Mouse (Mus musculus): Measurements from ENCODE around the gene Celf2. TPM values are rescaled to one million over a fixed set of nuclear protein-coding genes. Genes with fewer than 3 reads are reported as not detected.

Celf2 gene
- total RNA-seq, 2 experiments from 2014 or later: 92.8 to 223 TPM

DNA sequence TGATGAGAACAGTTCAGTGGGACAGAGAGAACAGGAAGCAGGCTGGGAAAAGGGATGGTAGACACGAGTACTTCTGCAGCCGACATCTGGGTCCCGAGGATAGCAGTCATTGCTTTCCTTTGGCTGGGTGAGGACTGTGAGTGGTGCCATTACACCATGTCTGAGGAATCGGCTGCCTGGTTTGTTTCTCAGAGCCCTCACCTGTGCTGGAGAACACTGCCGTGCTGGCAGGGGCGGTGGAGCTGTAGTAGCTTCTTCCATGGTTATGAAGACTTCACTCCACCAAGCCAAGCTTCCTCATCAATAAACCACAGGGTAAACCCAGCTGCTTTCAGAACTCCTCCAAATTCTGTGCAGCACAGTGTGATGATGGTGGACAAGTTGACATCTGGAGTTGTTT, 860.5 kb downstream of the Celf2 start:
- ATAC-seq (replicated peaks; ENCODE audit: poor library complexity, severe bottlenecking): no peak

DNA sequence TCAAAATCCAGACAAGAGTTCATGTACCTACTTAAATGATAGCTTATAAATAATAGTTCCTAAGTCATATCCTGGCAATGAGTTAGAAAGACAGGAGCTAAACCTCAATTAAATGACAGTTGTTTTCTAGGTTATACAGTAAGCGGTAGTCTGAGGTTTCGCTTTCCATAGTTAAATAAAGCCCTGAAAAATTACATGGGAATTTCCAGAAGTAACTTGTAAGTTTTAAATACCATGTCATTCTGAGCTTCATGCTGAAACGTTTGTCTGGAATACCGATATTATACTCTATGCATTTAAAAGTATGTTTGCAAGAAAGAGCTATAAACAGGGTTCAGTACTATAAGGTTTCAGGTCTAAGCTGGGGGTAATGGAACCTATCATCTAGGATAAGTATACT, 862.3 kb downstream of the Celf2 start:
- no peak for ATAC-seq (replicated peaks; ENCODE audit: poor library complexity, severe bottlenecking)

GRCm38 (mm10) chr2:6646325-6646724, 863.0 kb downstream of the Celf2 start:
- no peak for ATAC-seq (replicated peaks; ENCODE audit: poor library complexity, severe bottlenecking)

DNA sequence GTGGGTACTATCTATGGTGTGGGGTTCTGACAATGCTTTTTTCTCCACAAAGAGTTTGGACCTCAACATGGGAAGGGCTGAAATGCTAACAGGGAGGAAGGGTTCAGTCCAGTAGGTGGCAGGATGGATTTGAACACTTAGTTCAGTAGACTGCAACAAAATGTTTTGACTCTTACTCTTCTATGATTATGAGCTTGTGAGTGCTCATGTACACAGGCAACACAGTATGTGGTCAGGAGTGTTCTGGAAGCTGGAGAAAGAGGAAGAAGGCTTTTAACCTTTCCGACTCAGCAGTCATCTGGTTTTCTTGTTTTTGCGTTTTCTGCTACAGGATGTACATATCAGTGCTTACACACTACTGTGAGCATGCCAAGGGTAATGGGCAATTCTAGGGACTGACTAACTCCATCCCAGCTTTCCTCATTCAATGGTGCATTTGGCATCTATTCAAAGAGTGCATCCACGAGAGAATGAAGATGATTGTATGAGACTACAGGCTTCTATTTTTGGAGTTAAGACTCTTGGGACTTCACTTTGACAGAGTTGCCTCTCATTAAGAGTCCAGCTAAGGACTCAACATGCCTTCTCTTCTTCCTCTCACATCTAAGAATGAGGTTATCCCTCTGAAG, 867.0 kb downstream of the Celf2 start:
- ATAC-seq (replicated peaks; ENCODE audit: poor library complexity, severe bottlenecking): peak; percentile 67

- ATAC-seq (replicated peaks; ENCODE audit: poor library complexity, severe bottlenecking): no peak
These were observed 870.0 kb downstream of the Celf2 start for GRCm38 (mm10) chr2:6639370-6639769.

DNA sequence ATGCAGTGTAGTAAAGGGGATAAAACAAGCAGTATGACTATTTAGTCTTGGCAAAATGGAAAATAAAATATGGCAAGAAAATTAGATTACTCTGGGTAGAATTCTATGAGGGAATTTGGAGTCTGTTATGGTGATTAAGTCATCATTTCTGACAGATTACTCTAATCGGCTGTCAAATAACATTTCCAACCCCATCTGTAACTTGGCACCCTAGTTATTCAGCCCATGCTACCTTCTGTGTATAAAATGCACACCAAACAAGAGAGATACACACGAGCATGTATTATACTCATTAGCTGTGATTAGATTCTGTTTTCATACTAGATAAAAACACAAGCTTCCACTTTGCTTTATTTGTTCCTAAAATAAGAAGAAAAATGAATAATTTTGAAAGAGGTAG, 872.2 kb downstream of the Celf2 start:
- no peak for ATAC-seq (replicated peaks; ENCODE audit: poor library complexity, severe bottlenecking)

GRCm38 (mm10) chr2:6634899-6635298, 874.5 kb downstream of the Celf2 start:
- ATAC-seq (replicated peaks; ENCODE audit: poor library complexity, severe bottlenecking): no peak

GRCm38 (mm10) chr2:6633115-6633514, 876.2 kb downstream of the Celf2 start:
- ATAC-seq (replicated peaks; ENCODE audit: poor library complexity, severe bottlenecking): no peak

DNA sequence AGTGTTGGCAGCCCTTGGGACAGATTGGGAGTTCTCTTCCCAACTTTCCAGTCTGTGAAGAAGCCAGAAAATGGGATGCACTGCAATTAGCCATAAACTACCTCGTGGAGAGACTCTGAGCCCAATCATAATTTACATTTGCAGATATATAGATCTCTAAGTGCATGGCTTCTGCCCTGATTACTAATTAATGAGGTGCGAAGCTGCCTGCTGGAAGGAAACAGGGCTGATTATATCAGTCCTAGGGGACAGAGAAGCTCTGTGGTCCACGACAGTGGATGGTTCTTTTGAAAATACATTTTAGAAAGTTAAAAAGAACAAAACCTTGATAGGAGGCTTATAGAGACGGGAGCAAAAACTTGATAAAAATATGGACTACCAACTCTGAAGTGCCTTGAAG, 885.6 kb downstream of the Celf2 start:
- no peak for ATAC-seq (replicated peaks; ENCODE audit: poor library complexity, severe bottlenecking)

GRCm38 (mm10) chr2:6622082-6622481, 887.3 kb downstream of the Celf2 start:
- no peak for ATAC-seq (replicated peaks; ENCODE audit: poor library complexity, severe bottlenecking)

DNA sequence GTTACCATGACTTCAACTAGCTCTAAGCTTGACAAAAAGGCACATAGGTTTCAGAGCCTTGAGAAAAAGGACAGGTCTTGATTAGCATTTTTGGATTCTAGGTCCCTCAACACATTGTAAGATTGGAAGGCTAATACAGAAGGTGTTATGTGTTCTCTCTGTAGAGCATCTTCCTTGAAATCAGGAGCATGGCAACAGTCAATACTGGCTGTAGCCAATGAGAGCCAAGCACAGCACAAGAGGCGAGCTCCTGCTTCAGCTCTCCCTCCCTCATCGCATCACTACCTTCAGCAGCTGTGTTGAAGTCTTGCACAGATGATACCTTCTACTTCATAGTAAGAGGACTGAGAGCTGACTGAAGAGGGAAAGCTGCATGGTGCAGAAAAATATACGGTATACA, 890.5 kb downstream of the Celf2 start:
- ATAC-seq (replicated peaks; ENCODE audit: poor library complexity, severe bottlenecking): no peak

GRCm38 (mm10) chr2:6618450-6618849, 890.9 kb downstream of the Celf2 start:
- no peak for ATAC-seq (replicated peaks; ENCODE audit: poor library complexity, severe bottlenecking)

GRCm38 (mm10) chr2:6604347-6604746, 905.0 kb downstream of the Celf2 start:
- no peak for ATAC-seq (replicated peaks; ENCODE audit: poor library complexity, severe bottlenecking)

- ATAC-seq (replicated peaks; ENCODE audit: poor library complexity, severe bottlenecking): no peak; the same call in 1 of the 2 replicates
These were observed 905.5 kb downstream of the Celf2 start for GRCm38 (mm10) chr2:6603880-6604279.

DNA sequence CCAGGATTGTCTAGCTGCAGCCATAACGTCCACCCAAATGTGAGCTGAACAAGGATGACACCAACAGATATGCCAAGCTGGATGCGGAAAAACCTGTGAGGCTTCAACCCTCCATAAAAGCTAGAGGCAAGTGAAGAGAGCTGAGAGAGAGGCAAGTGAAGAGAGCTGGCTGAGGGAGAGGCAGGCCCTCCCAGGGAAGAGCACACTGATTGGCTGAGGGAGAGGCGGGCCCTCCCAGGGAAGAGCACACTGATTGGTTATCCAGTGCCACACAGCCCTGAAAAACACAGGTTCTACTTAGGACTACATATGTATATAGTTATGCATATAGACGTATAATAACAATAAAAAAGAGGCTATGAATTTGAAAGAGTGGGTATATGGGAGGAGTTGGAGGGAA, 907.2 kb downstream of the Celf2 start:
- ATAC-seq (replicated peaks; ENCODE audit: poor library complexity, severe bottlenecking): no peak

- no peak for ATAC-seq (replicated peaks; ENCODE audit: poor library complexity, severe bottlenecking)
These were observed 910.5 kb downstream of the Celf2 start for GRCm38 (mm10) chr2:6598879-6599167.

- no peak for ATAC-seq (replicated peaks; ENCODE audit: poor library complexity, severe bottlenecking)
These were observed 911.1 kb downstream of the Celf2 start for GRCm38 (mm10) chr2:6598124-6598878.

- no peak for ATAC-seq (replicated peaks; ENCODE audit: poor library complexity, severe bottlenecking)
These were observed 914.6 kb downstream of the Celf2 start for GRCm38 (mm10) chr2:6594736-6595135.

DNA sequence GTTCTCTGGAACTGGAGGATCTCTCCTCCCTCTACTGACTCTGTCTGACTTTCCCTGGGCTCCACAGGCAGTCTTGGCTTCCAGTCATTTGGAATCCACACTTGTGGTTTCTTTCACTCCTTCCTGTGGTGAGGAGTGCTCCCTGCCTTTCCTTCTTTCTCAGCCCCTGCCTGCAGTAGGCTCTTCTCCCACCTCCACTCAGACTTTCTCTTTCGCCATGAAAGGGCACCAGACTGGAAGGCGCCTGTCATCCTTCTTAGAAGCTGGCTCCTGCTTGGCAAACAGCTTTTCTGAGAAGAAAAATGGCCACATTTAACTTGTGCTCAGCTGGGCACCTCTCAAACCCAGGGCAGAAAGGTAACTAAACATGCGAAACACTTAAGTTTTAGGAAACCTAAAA, 915.2 kb downstream of the Celf2 start:
- ATAC-seq (replicated peaks; ENCODE audit: poor library complexity, severe bottlenecking): no peak

- ATAC-seq (replicated peaks; ENCODE audit: poor library complexity, severe bottlenecking): no peak
These were observed 915.6 kb downstream of the Celf2 start for GRCm38 (mm10) chr2:6593739-6594138.

DNA sequence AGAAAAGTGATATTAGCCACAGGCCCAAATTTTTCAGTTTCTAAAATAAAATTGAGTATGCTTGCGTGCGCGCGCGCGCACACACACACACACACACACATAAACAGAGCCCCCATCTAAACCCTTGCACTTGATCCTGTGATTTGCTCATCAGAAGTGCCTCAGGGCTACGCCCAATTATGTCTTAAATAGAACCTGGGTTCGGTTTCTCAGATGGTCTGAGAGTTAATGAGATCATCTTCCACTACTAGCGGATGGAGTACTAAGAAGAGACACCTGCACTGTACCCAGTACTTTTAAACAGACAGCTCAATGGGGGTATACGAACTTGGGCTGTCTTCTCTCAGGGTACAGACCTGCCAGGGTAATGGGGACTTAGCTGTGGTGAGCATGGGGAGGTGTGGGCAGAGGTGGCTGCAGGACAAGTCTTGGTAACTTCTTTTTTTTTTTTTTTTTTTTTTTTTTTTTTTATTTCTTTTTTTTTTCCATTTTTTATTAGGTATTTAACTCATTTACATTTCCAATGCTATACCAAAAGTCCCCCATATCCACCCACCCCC, 923.2 kb downstream of the Celf2 start:
- no peak for ATAC-seq (replicated peaks; ENCODE audit: poor library complexity, severe bottlenecking)

Data from granulocyte monocyte progenitor cell, adult 5-6 weeks (primary cell).